Mouse (Mus musculus): ENCODE results near the gene Olfr311. TPM values are rescaled to one million over a fixed set of nuclear protein-coding genes. Genes with fewer than 3 reads are reported as not detected.
"Not testable (repeated sequence)": the region's sequence is repeated elsewhere in the genome, so short reads cannot be mapped to it uniquely, and the experiment has no call there.

The Olfr311 gene
- polyA plus RNA-seq, 1 experiment from 2014 or later = 0.14 TPM

- no peaks in the 10 kb centered on the region for H3K36me3 ChIP-seq
- H3K27me3 ChIP-seq = no peaks in the 10 kb centered on the region
- H3K4me2 ChIP-seq = no peak overlapping the region
- WGBS = 81% methylated on average over 1 of the region's 1 CpGs
- H3K4me3 ChIP-seq = no peak overlapping the region
- no peaks in the 10 kb centered on the region for H3K4me1 ChIP-seq (replicated peaks)
- H3K9ac ChIP-seq = no peak overlapping the region
- H3K27ac ChIP-seq = no peak overlapping the region
- no peak for ATAC-seq (replicated peaks; ENCODE audit: insufficient number of reproducible peaks, insufficient read depth, low FRiP score, low read depth)
- H3K9me3 ChIP-seq (replicated peaks) = no peaks in the 10 kb centered on the region
Measured at GRCm38 (mm10) chr11:58815676-58816075, 23.4 kb upstream of the Olfr311 start.

- H3K27me3 ChIP-seq; H3K9ac ChIP-seq; H3K4me1 ChIP-seq (replicated peaks); H3K4me3 ChIP-seq; H3K36me3 ChIP-seq; H3K4me2 ChIP-seq; ATAC-seq (replicated peaks; ENCODE audit: insufficient number of reproducible peaks, insufficient read depth, low FRiP score, low read depth); H3K9me3 ChIP-seq (replicated peaks); H3K27ac ChIP-seq: not testable (repeated sequence)
Measured at GRCm38 (mm10) chr11:58828937-58829336, 10.1 kb upstream of the Olfr311 start, which contains the start of gene Olfr312. TSS of gene Olfr312 (plus strand) at chr11:58829237.

- no peaks in the 10 kb centered on the region for H3K4me1 ChIP-seq (replicated peaks)
- no peak overlapping the region for H3K27ac ChIP-seq
- no peaks in the 10 kb centered on the region for H3K27me3 ChIP-seq
- ATAC-seq (replicated peaks; ENCODE audit: insufficient number of reproducible peaks, insufficient read depth, low FRiP score, low read depth) = no peak
- no peaks in the 10 kb centered on the region for H3K9me3 ChIP-seq (replicated peaks)
- no peaks in the 10 kb centered on the region for H3K36me3 ChIP-seq
- no peak overlapping the region for H3K4me3 ChIP-seq
- no peak overlapping the region for H3K4me2 ChIP-seq
- WGBS = 61% methylated on average over 3 of the region's 3 CpGs
- no peak overlapping the region for H3K9ac ChIP-seq
Measured at GRCm38 (mm10) chr11:58829764-58830163, 9.3 kb upstream of the Olfr311 start.

GRCm38 (mm10) chr11:58832541-58832940, 6.5 kb upstream of the Olfr311 start:
- not testable (repeated sequence) for H3K4me2 ChIP-seq; ATAC-seq (replicated peaks; ENCODE audit: insufficient number of reproducible peaks, insufficient read depth, low FRiP score, low read depth)
- WGBS = 64% methylated on average over 3 of the region's 3 CpGs

GRCm38 (mm10) chr11:58846919-58847461, 7.9 kb downstream of the Olfr311 start, which contains the start of gene Gm12258:
TSS of gene Gm12258 (plus strand) at chr11:58847158.
- peaks cover 6% of the 10 kb centered on the region for H3K4me1 ChIP-seq (replicated peaks)
- H3K27me3 ChIP-seq = no peaks in the 10 kb centered on the region
- peak within 1 kb of the TSS; percentile 93 for H3K9ac ChIP-seq
- H3K4me3 ChIP-seq = peak within 1 kb of the TSS; percentile 91
- H3K4me2 ChIP-seq = peak within 1 kb of the TSS; percentile 79
- H3K36me3 ChIP-seq = peaks cover 17% of the 10 kb centered on the region
- ATAC-seq (replicated peaks; ENCODE audit: insufficient number of reproducible peaks, insufficient read depth, low FRiP score, low read depth) = peak; percentile 100
- H3K27ac ChIP-seq = peak within 1 kb of the TSS; percentile 68; the same call in 1 of the 2 replicates
- under 1% methylated on average over 24 of the region's 24 CpGs for WGBS
- no peaks in the 10 kb centered on the region for H3K9me3 ChIP-seq (replicated peaks)

More at GRCm38 (mm10) chr11:58832541-58832940, 6.5 kb upstream of the Olfr311 start:
- not testable (repeated sequence) for H3K4me1 ChIP-seq (replicated peaks); H3K9ac ChIP-seq; H3K36me3 ChIP-seq; H3K27ac ChIP-seq; H3K27me3 ChIP-seq; H3K9me3 ChIP-seq (replicated peaks); H3K4me3 ChIP-seq

- Histone ChIP-seq H3K27ac (no peak overlapping the region), H3K9me3 (replicated peaks) (no peaks in the 10 kb centered on the region), H3K4me3 (peak overlapping the region; percentile 91), H3K4me2 (peak overlapping the region; percentile 79), H3K36me3 (peaks cover 18% of the 10 kb centered on the region), H3K4me1 (replicated peaks) (peaks cover 6% of the 10 kb centered on the region), H3K27me3 (no peaks in the 10 kb centered on the region), H3K9ac (peak overlapping the region; percentile 93)
- ATAC-seq (replicated peaks; ENCODE audit: insufficient number of reproducible peaks, insufficient read depth, low FRiP score, low read depth) = no peak
- WGBS = 41% methylated on average over 9 of the region's 9 CpGs
Measured at GRCm38 (mm10) chr11:58847636-58848035, 8.6 kb downstream of the Olfr311 start.

- 72% methylated on average over 2 of the region's 2 CpGs for WGBS
- Histone ChIP-seq H3K4me3 (no peak overlapping the region), H3K4me1 (replicated peaks) (peaks cover 6% of the 10 kb centered on the region), H3K27ac (no peak overlapping the region), H3K9ac (no peak overlapping the region), H3K36me3 (peaks cover 24% of the 10 kb centered on the region), H3K4me2 (no peak overlapping the region), H3K27me3 (no peaks in the 10 kb centered on the region), H3K9me3 (replicated peaks) (no peaks in the 10 kb centered on the region)
- no peak for ATAC-seq (replicated peaks; ENCODE audit: insufficient number of reproducible peaks, insufficient read depth, low FRiP score, low read depth)
Measured at GRCm38 (mm10) chr11:58849731-58850130, 10.7 kb downstream of the Olfr311 start.

- Histone ChIP-seq H3K36me3 (peaks cover 52% of the 10 kb centered on the region), H3K9me3 (replicated peaks) (peaks cover 27% of the 10 kb centered on the region), H3K27me3 (no peaks in the 10 kb centered on the region), H3K4me1 (replicated peaks) (no peaks in the 10 kb centered on the region), H3K4me3 (no peak overlapping the region), H3K4me2 (no peak overlapping the region), H3K27ac (no peak overlapping the region), H3K9ac (no peak overlapping the region)
- 92% methylated on average over 8 of the region's 8 CpGs for WGBS
- ATAC-seq (replicated peaks; ENCODE audit: insufficient number of reproducible peaks, insufficient read depth, low FRiP score, low read depth) = no peak
Measured at GRCm38 (mm10) chr11:58860744-58861143, 21.7 kb downstream of the Olfr311 start.

- H3K4me2 ChIP-seq = peak within 1 kb of the TSS; percentile 69
- H3K27ac ChIP-seq = peak within 1 kb of the TSS; percentile 74
- peak; percentile 83 for ATAC-seq (replicated peaks; ENCODE audit: insufficient number of reproducible peaks, insufficient read depth, low FRiP score, low read depth)
- peaks cover 8% of the 10 kb centered on the region for H3K4me1 ChIP-seq (replicated peaks)
- peaks cover 5% of the 10 kb centered on the region; the same call in 1 of the 2 replicates for H3K36me3 ChIP-seq
- no peaks in the 10 kb centered on the region for H3K9me3 ChIP-seq (replicated peaks)
- no peaks in the 10 kb centered on the region for H3K27me3 ChIP-seq
- peak within 1 kb of the TSS; percentile 71 for H3K4me3 ChIP-seq
- peak within 1 kb of the TSS; percentile 62 for H3K9ac ChIP-seq
- 4% methylated on average over 37 of the region's 37 CpGs for WGBS
Measured at GRCm38 (mm10) chr11:58867039-58867953, 28.2 kb downstream of the Olfr311 start, which contains the start of gene 2810021J22Rik. TSS of gene 2810021J22Rik (plus strand) at chr11:58867216.

GRCm38 (mm10) chr11:58867954-58868330, 28.9 kb downstream of the Olfr311 start:
- peak overlapping the region; percentile 69 for H3K4me2 ChIP-seq
- no peaks in the 10 kb centered on the region for H3K27me3 ChIP-seq
- peaks cover 8% of the 10 kb centered on the region for H3K4me1 ChIP-seq (replicated peaks)
- no peak overlapping the region for H3K27ac ChIP-seq
- no peak for ATAC-seq (replicated peaks; ENCODE audit: insufficient number of reproducible peaks, insufficient read depth, low FRiP score, low read depth)
- H3K4me3 ChIP-seq = peak overlapping the region; percentile 71
- H3K9me3 ChIP-seq (replicated peaks) = no peaks in the 10 kb centered on the region
- WGBS = 80% methylated on average over 6 of the region's 6 CpGs
- H3K9ac ChIP-seq = no peak overlapping the region
- peaks cover 5% of the 10 kb centered on the region; the same call in 1 of the 2 replicates for H3K36me3 ChIP-seq

GRCm38 (mm10) chr11:58870961-58871360, 31.9 kb downstream of the Olfr311 start:
- H3K9ac ChIP-seq = no peak overlapping the region
- H3K9me3 ChIP-seq (replicated peaks) = no peaks in the 10 kb centered on the region
- no peak for ATAC-seq (replicated peaks; ENCODE audit: insufficient number of reproducible peaks, insufficient read depth, low FRiP score, low read depth)
- H3K36me3 ChIP-seq = peaks cover 5% of the 10 kb centered on the region; the same call in 1 of the 2 replicates
- no peaks in the 10 kb centered on the region for H3K27me3 ChIP-seq
- H3K4me1 ChIP-seq (replicated peaks) = peaks cover 8% of the 10 kb centered on the region
- 81% methylated on average over 4 of the region's 4 CpGs for WGBS
- no peak overlapping the region for H3K27ac ChIP-seq
- no peak overlapping the region for H3K4me3 ChIP-seq
- no peak overlapping the region for H3K4me2 ChIP-seq

Data from heart, embryonic 15.5 days (tissue).